Mouse (Mus musculus) T-cell, adult 2 months (primary cell): Measurements from ENCODE around the gene Josd2.
A peak's percentile ranks its signal among the peaks of the same experiment; 100 is the strongest.

ENCODE experiments used
- DNase-seq: peaks from one replicate; pipeline ENCODE4 v3.0.0; 2022; ENCODE audit warnings: low spot score

Gene Josd2

GRCm38 (mm10) chr7:44472558-44472885, 4.7 kb downstream of the Josd2 start:
- no peak for DNase-seq

- DNase-seq = no peak
Observed at GRCm38 (mm10) chr7:44472961-44473646, 5.3 kb downstream of the Josd2 start.

- DNase-seq = no peak
Observed at GRCm38 (mm10) chr7:44474419-44474818, 6.6 kb downstream of the Josd2 start.

GRCm38 (mm10) chr7:44475046-44475614, 7.3 kb downstream of the Josd2 start:
- DNase-seq = no peak

GRCm38 (mm10) chr7:44482836-44483435, 15.2 kb downstream of the Josd2 start:
- no peak for DNase-seq

GRCm38 (mm10) chr7:44484109-44484508, 16.3 kb downstream of the Josd2 start:
- DNase-seq = no peak

GRCm38 (mm10) chr7:44484841-44485571, 17.2 kb downstream of the Josd2 start:
- peak; percentile 60 for DNase-seq

- DNase-seq = no peak
Observed at GRCm38 (mm10) chr7:44485572-44486195, 17.9 kb downstream of the Josd2 start.

GRCm38 (mm10) chr7:44486927-44487575, 19.3 kb downstream of the Josd2 start:
- DNase-seq = no peak

- no peak for DNase-seq
Observed at GRCm38 (mm10) chr7:44487936-44488335, 20.2 kb downstream of the Josd2 start.

GRCm38 (mm10) chr7:44488545-44488944, 20.8 kb downstream of the Josd2 start:
- no peak for DNase-seq

- DNase-seq = no peak
Observed at GRCm38 (mm10) chr7:44490281-44490680, 22.5 kb downstream of the Josd2 start.

- no peak for DNase-seq
Observed at GRCm38 (mm10) chr7:44491391-44491790, 23.6 kb downstream of the Josd2 start.

- DNase-seq = no peak
Observed at GRCm38 (mm10) chr7:44492166-44492826, 24.5 kb downstream of the Josd2 start.

- no peak for DNase-seq
Observed at GRCm38 (mm10) chr7:44494681-44495080, 26.9 kb downstream of the Josd2 start.

GRCm38 (mm10) chr7:44495086-44495485, 27.3 kb downstream of the Josd2 start:
- no peak for DNase-seq

GRCm38 (mm10) chr7:44495992-44496770, 28.4 kb downstream of the Josd2 start, which contains the start of the genes Emc10 and Fam71e1:
TSS of gene Emc10 (minus strand) at chr7:44496529.
TSS of gene Fam71e1 (plus strand) at chr7:44496581.
- peak; percentile 99 for DNase-seq

GRCm38 (mm10) chr7:44496771-44497109, 29.0 kb downstream of the Josd2 start:
- no peak for DNase-seq

- no peak for DNase-seq
Observed at GRCm38 (mm10) chr7:44497361-44498055, 29.7 kb downstream of the Josd2 start.

GRCm38 (mm10) chr7:44498922-44499321, 31.1 kb downstream of the Josd2 start:
- DNase-seq = no peak
